Mouse (Mus musculus) CH12.LX (cell line): ENCODE measurements at regions not wholly inside any gene's neighbourhood (a gene's known extent, or its start where the extent isn't known, plus 50 kb on each side); places are given as distances from the start of the nearest gene placed in this dataset.

Experiments used
- DNase-seq: peaks from one replicate; pipeline ENCODE4 v3.0.0-alpha.2; 2013; ENCODE audit errors: extremely low read depth
- H3K27ac ChIP-seq: 2 replicates; pipeline ENCODE4 v1.5.1; 2012; ENCODE audit warnings: low read depth, mild to moderate bottlenecking, control low read depth, moderate library complexity; ENCODE audit not compliant: insufficient read depth
- H3K27me3 ChIP-seq: replicated peaks from 2 replicates; pipeline ENCODE3; 2012; ENCODE audit warnings: inconsistent platforms
- H3K36me3 ChIP-seq, 2 experiments: replicated peaks in 1 of 2; 2 replicates each; pipeline versions ENCODE3 to v1.6.1; 2012; ENCODE audit warnings: inconsistent platforms in 1 of 2, low read length in 1 of 2, mild to moderate bottlenecking in 1 of 2, mixed read lengths in 1 of 2, moderate library complexity in 1 of 2; ENCODE audit not compliant: control insufficient read depth in 1 of 2, insufficient read depth in 1 of 2
- H3K4me1 ChIP-seq, 2 experiments: 2 replicates each; pipeline ENCODE4 v1.6.1; 2012; ENCODE audit warnings: inconsistent platforms in 1 of 2, moderate library complexity in 1 of 2; ENCODE audit not compliant: insufficient read depth in 2 of 2, control insufficient read depth in 1 of 2
- H3K4me2 ChIP-seq: 2 replicates; pipeline ENCODE4 v1.6.1; 2012; ENCODE audit warnings: low read depth, mild to moderate bottlenecking, control low read depth; ENCODE audit not compliant: poor library complexity, insufficient read depth, severe bottlenecking
- H3K4me3 ChIP-seq, 3 experiments: fragments of 150-350 bp in 1 of 3; sonication (generic) in 1 of 3; replicated peaks in 1 of 3; 2 replicates each; pipeline versions ENCODE3 to v1.5.1; 2011 to 2012; ENCODE audit warnings: low read depth in 2 of 3, low read length in 2 of 3, mild to moderate bottlenecking in 2 of 3, moderate library complexity in 2 of 3, control low read depth in 1 of 3, improper control_type of control experiment in 1 of 3, inconsistent platforms in 1 of 3, mixed read lengths in 1 of 3; ENCODE audit not compliant: poor library complexity in 1 of 3
- H3K79me2 ChIP-seq: replicated peaks from 2 replicates; pipeline ENCODE4 v1.6.1; 2012; ENCODE audit warnings: mild to moderate bottlenecking, moderate library complexity; ENCODE audit not compliant: control insufficient read depth, poor library complexity, insufficient read depth, severe bottlenecking; ENCODE audit errors: extremely low read depth
- H3K9ac ChIP-seq: 2 replicates; pipeline ENCODE4 v1.6.1; 2012; ENCODE audit warnings: low read depth, mild to moderate bottlenecking, control low read depth, moderate library complexity; ENCODE audit not compliant: insufficient read depth
- H3K9me3 ChIP-seq: replicated peaks from 2 replicates; pipeline ENCODE3; 2012; ENCODE audit warnings: low read length, inconsistent platforms, mixed read lengths
- CHD1 ChIP-seq: IDR thresholded peaks from 2 replicates; pipeline ENCODE4 v1.6.1; 2012; ENCODE audit warnings: low read depth, low read length, improper control_type of control experiment, inconsistent platforms
- CHD2 ChIP-seq: IDR thresholded peaks from 2 replicates; pipeline ENCODE4 v1.6.1; 2011; ENCODE audit warnings: low read length, improper control_type of control experiment
- CTCF ChIP-seq, 2 experiments: IDR thresholded peaks in 1 of 2; conservative IDR thresholded peaks in 1 of 2; 2 replicates each; pipeline ENCODE4 v1.5.1; 2011 to 2012; ENCODE audit warnings: low read depth in 2 of 2, low read length in 2 of 2, improper control_type of control experiment in 1 of 2, inconsistent platforms in 1 of 2, mild to moderate bottlenecking in 1 of 2, moderate library complexity in 1 of 2
- ELF1 ChIP-seq: IDR thresholded peaks from 2 replicates; pipeline ENCODE4 v1.6.1; 2014; ENCODE audit warnings: low read depth, mild to moderate bottlenecking, inconsistent platforms, low read length, improper control_type of control experiment
- ETS1 ChIP-seq: conservative IDR thresholded peaks from 2 replicates; pipeline ENCODE4 v1.6.1; 2012; ENCODE audit warnings: low read depth, mild to moderate bottlenecking, inconsistent platforms, low read length, improper control_type of control experiment, moderate library complexity
- HCFC1 ChIP-seq: IDR thresholded peaks from 2 replicates; pipeline ENCODE4 v1.6.1; 2012; ENCODE audit warnings: low read depth, mild to moderate bottlenecking, inconsistent platforms, low read length, improper control_type of control experiment
- JUN ChIP-seq: IDR thresholded peaks from 2 replicates; pipeline ENCODE4 v1.6.1; 2011; ENCODE audit warnings: low read depth, mild to moderate bottlenecking, low read length, improper control_type of control experiment, moderate library complexity; ENCODE audit not compliant: insufficient read depth
- JUND ChIP-seq: conservative IDR thresholded peaks from 2 replicates; pipeline ENCODE4 v1.6.1; 2011; ENCODE audit warnings: low read depth, low read length, improper control_type of control experiment
- KAT2A ChIP-seq: IDR thresholded peaks from 2 replicates; pipeline ENCODE4 v1.6.1; 2012; ENCODE audit warnings: low read length, improper control_type of control experiment, inconsistent platforms; ENCODE audit not compliant: insufficient replicate concordance
- MAFK ChIP-seq: IDR thresholded peaks from 2 replicates; pipeline ENCODE4 v1.6.1; 2011; ENCODE audit warnings: low read length, improper control_type of control experiment; ENCODE audit not compliant: insufficient replicate concordance
- MAX ChIP-seq: IDR thresholded peaks from 2 replicates; pipeline ENCODE4 v1.6.1; 2011; ENCODE audit warnings: low read length, improper control_type of control experiment
- MEF2A ChIP-seq: IDR thresholded peaks from 2 replicates; pipeline ENCODE4 v1.6.1; 2014; ENCODE audit warnings: low read depth, mild to moderate bottlenecking, inconsistent platforms, low read length, improper control_type of control experiment, borderline replicate concordance
- MYC ChIP-seq: IDR thresholded peaks from 2 replicates; pipeline ENCODE4 v1.6.1; 2011; ENCODE audit warnings: low read depth, mild to moderate bottlenecking, improper control_type of control experiment, low read length
- NELFE ChIP-seq: IDR thresholded peaks from 2 replicates; pipeline ENCODE4 v1.6.1; 2011; ENCODE audit warnings: low read depth, low read length, improper control_type of control experiment
- NRF1 ChIP-seq: IDR thresholded peaks from 2 replicates; pipeline ENCODE4 v1.6.1; 2014; ENCODE audit warnings: low read depth, mild to moderate bottlenecking, inconsistent platforms, low read length, improper control_type of control experiment, moderate library complexity
- POLR2A ChIP-seq: IDR thresholded peaks from 2 replicates; pipeline ENCODE4 v1.6.1; 2011; ENCODE audit warnings: low read depth, mild to moderate bottlenecking, improper control_type of control experiment, low read length
- POLR2AphosphoS2 ChIP-seq: IDR thresholded peaks from 2 replicates; pipeline ENCODE4 v1.6.1; 2011; ENCODE audit warnings: low read depth, low read length, improper control_type of control experiment
- RAD21 ChIP-seq: IDR thresholded peaks from 2 replicates; pipeline ENCODE4 v1.6.1; 2011; ENCODE audit warnings: low read depth, mild to moderate bottlenecking, low read length, improper control_type of control experiment, moderate library complexity
- SIN3A ChIP-seq: IDR thresholded peaks from 2 replicates; pipeline ENCODE4 v1.6.1; 2012; ENCODE audit warnings: low read length, improper control_type of control experiment, inconsistent platforms
- TCF12 ChIP-seq: IDR thresholded peaks from 2 replicates; pipeline ENCODE4 v1.6.1; 2014; ENCODE audit warnings: low read depth, mild to moderate bottlenecking, inconsistent platforms, low read length, improper control_type of control experiment
- UBTF ChIP-seq: IDR thresholded peaks from 2 replicates; pipeline ENCODE4 v1.6.1; 2012; ENCODE audit warnings: low read depth, mild to moderate bottlenecking, inconsistent platforms, low read length, improper control_type of control experiment, moderate library complexity
- USF2 ChIP-seq: conservative IDR thresholded peaks from 2 replicates; pipeline ENCODE4 v1.6.1; 2011; ENCODE audit warnings: low read depth, low read length, improper control_type of control experiment
- ZC3H11A ChIP-seq: IDR thresholded peaks from 2 replicates; pipeline ENCODE4 v1.6.1; 2012; ENCODE audit warnings: low read depth, mild to moderate bottlenecking, inconsistent platforms, low read length, improper control_type of control experiment
- ZKSCAN1 ChIP-seq: IDR thresholded peaks from 2 replicates; pipeline ENCODE4 v1.6.1; 2012; ENCODE audit warnings: low read depth, inconsistent platforms, low read length, improper control_type of control experiment, borderline replicate concordance
- ZMIZ1 ChIP-seq: IDR thresholded peaks from 2 replicates; pipeline ENCODE4 v1.6.1; 2012; ENCODE audit warnings: low read depth, mild to moderate bottlenecking, inconsistent platforms, low read length, improper control_type of control experiment
- ZNF384 ChIP-seq: IDR thresholded peaks from 2 replicates; pipeline ENCODE4 v1.6.1; 2012; ENCODE audit warnings: low read depth, low read length, improper control_type of control experiment, inconsistent platforms
- dilution Hi-C: fragments of 300-500 bp; cut with MboI; formaldehyde crosslinking; loops from 2 replicates; pipeline ENCODE4 v1.14.3; 2020; ENCODE audit warnings: low sequenced_read_pairs; ENCODE audit not compliant: extremely low pct_unique_long_range_greater_than_20kb, extremely low pct_ligation_motif_present
- in situ Hi-C: fragments of 300-500 bp; cut with MboI; formaldehyde crosslinking; loops from 3 replicates; pipeline ENCODE4 v1.14.3; 2019; ENCODE audit warnings: low sequenced_read_pairs, low pct_ligation_motif_present, low pct_unique_long_range_greater_than_20kb, mixed read lengths

DNA sequence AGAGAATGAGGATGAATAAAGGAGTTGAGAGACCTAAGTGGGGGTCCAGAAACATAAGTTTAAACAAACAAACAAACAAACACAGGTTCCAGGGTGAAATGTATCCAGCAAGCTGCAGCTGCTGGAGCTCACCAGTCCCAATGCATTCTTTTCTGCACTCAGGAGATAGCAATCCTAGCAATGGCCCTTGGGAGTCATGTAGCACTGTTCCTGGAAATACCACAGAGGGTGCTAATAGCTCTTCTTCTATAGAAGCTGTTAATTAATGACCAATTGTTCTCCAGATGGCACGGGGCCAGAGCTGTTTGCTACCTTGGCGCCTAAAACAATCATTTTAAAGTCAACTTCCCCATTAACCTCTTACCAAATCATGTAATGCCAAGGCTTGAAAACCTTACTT is 622.8 kb upstream of the Nrsn1 start:
- Histone ChIP-seq H3K4me2 (no peak overlapping the region), H3K27me3 (no peaks in the 10 kb centered on the region), H3K4me3 (no peak overlapping the region), H3K36me3 (no peaks in the 10 kb centered on the region), H3K79me2 (no peaks in the 10 kb centered on the region), H3K27ac (no peak overlapping the region), H3K9me3 (no peaks in the 10 kb centered on the region), H3K9ac (no peak overlapping the region), H3K4me1 (peaks cover 0 to 6% of the 10 kb centered on the region in 2 experiments; a peak in 1 of 4 replicates)
- dilution Hi-C loops (no loop called here), in situ Hi-C loops (no loop called here)
- DNase-seq: no peak
- TF ChIP-seq POLR2AphosphoS2: no peak
- no peak for TF ChIP-seq MAX
- TF ChIP-seq JUN: no peak
- TF ChIP-seq NRF1: no peak
- TF ChIP-seq MEF2A: no peak
- TF ChIP-seq CHD1: no peak
- TF ChIP-seq MAFK: no peak
- no peak for TF ChIP-seq MYC
- TF ChIP-seq SIN3A: no peak
- no peak for TF ChIP-seq JUND
- TF ChIP-seq TCF12: no peak
- no peak for TF ChIP-seq NELFE
- no peak for TF ChIP-seq RAD21
- TF ChIP-seq CTCF (conservative IDR thresholded peaks at IDR 0.05 in 1 of 2, IDR thresholded peaks at IDR 0.05 in 1 of 2; ENCODE audit: low read depth in 2 of 2, low read length in 2 of 2): no peak
- TF ChIP-seq, all 38 proteins: peak for 0

- H3K4me1 ChIP-seq: no peaks in the 10 kb centered on the region
- H3K27ac ChIP-seq: no peak overlapping the region
- no peaks in the 10 kb centered on the region for H3K79me2 ChIP-seq
- no peaks in the 10 kb centered on the region for H3K9me3 ChIP-seq
- TF ChIP-seq HCFC1: no peak
- dilution Hi-C loops: no loop called here
- no peaks in the 10 kb centered on the region for H3K27me3 ChIP-seq
- in situ Hi-C loops: no loop called here
- no peak for DNase-seq
- H3K4me3 ChIP-seq: no peak overlapping the region
- no peak overlapping the region for H3K4me2 ChIP-seq
- no peaks in the 10 kb centered on the region for H3K36me3 ChIP-seq
- no peak overlapping the region for H3K9ac ChIP-seq
Measured at GRCm38 (mm10) chr13:25882818-25883217, 612.5 kb upstream of the Nrsn1 start.

DNA sequence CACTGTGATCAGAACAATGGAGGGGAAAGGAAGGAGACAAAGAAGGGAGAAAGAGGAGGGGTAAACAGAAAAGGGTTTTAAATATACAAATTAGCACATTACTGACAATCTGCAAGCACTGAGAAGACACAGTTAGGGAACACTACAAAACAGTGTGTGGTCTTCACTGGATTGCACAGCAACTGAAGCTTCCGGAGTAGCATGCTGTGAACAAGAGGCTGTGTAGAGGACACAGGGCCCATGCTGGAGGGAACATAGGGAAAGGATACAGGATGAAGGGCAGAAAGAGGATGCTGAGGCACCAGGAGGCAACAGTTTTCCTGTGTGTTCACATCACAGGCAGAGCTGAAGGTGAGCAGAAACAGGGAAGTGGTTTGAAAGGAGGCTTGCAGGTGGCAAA is 598.6 kb upstream of the Nrsn1 start:
- Histone ChIP-seq H3K9me3 (no peaks in the 10 kb centered on the region), H3K27me3 (no peaks in the 10 kb centered on the region), H3K4me1 (no peaks in the 10 kb centered on the region), H3K4me2 (no peak overlapping the region), H3K27ac (no peak overlapping the region), H3K79me2 (no peaks in the 10 kb centered on the region), H3K36me3 (no peaks in the 10 kb centered on the region), H3K4me3 (no peak overlapping the region), H3K9ac (no peak overlapping the region)
- DNase-seq: no peak
- dilution Hi-C loops (no loop called here), in situ Hi-C loops (no loop called here)
- TF ChIP-seq NELFE: no peak
- TF ChIP-seq HCFC1: no peak
- no peak for TF ChIP-seq KAT2A
- no peak for TF ChIP-seq ZMIZ1
- no peak for TF ChIP-seq CHD2
- no peak for TF ChIP-seq ZNF384
- no peak for TF ChIP-seq POLR2A
- TF ChIP-seq MYC: no peak
- TF ChIP-seq ELF1: no peak
- no peak for TF ChIP-seq ZKSCAN1
- no peak for TF ChIP-seq CHD1
- TF ChIP-seq RAD21: no peak
- no peak for TF ChIP-seq ZC3H11A
- no peak for TF ChIP-seq MAFK
- no peak for TF ChIP-seq UBTF
- no peak for TF ChIP-seq TCF12
- TF ChIP-seq ETS1: no peak
- TF ChIP-seq MEF2A: no peak
- TF ChIP-seq USF2: no peak
